Mouse (Mus musculus): ENCODE data around the gene Traf1.

Traf1 gene

GRCm38 (mm10) chr2:34961481-34962036 lies at the start of gene Traf1:
TSS of gene Traf1 (minus strand) at chr2:34961772.
- DNase-seq (ENCODE audit: low spot score in 2 of 2), result no peak

- DNase-seq (ENCODE audit: low spot score in 2 of 2), result peak; percentile 19 to 34
Measured at GRCm38 (mm10) chr2:34998956-34999355, 37.4 kb upstream of the Traf1 start.

GRCm38 (mm10) chr2:34996506-34996905 lies 34.9 kb upstream of the Traf1 start:
- no peak for DNase-seq (ENCODE audit: low spot score in 2 of 2)

- no peak for DNase-seq (ENCODE audit: low spot score in 2 of 2)
Measured at GRCm38 (mm10) chr2:34993696-34994356, 32.3 kb upstream of the Traf1 start.

GRCm38 (mm10) chr2:34992729-34993695 lies 31.4 kb upstream of the Traf1 start:
- DNase-seq (ENCODE audit: low spot score in 2 of 2), result peak in 1 of 2 experiments; percentile 23

- no peak for DNase-seq (ENCODE audit: low spot score in 2 of 2)
Measured at GRCm38 (mm10) chr2:34991966-34992365, 30.4 kb upstream of the Traf1 start.

GRCm38 (mm10) chr2:34989749-34990148 lies 28.2 kb upstream of the Traf1 start:
- DNase-seq (ENCODE audit: low spot score in 2 of 2), result no peak

GRCm38 (mm10) chr2:34987595-34987994 lies 26.0 kb upstream of the Traf1 start:
- no peak for DNase-seq (ENCODE audit: low spot score in 2 of 2)

GRCm38 (mm10) chr2:34984885-34985284 lies 23.3 kb upstream of the Traf1 start:
- DNase-seq (ENCODE audit: low spot score in 2 of 2), result no peak

- no peak for DNase-seq (ENCODE audit: low spot score in 2 of 2)
Measured at GRCm38 (mm10) chr2:34982906-34983698, 21.5 kb upstream of the Traf1 start.

- DNase-seq (ENCODE audit: low spot score in 2 of 2), result no peak
Measured at GRCm38 (mm10) chr2:34982096-34982724, 20.6 kb upstream of the Traf1 start.

GRCm38 (mm10) chr2:34979459-34980011 lies 18.0 kb upstream of the Traf1 start:
- no peak for DNase-seq (ENCODE audit: low spot score in 2 of 2)

- no peak for DNase-seq (ENCODE audit: low spot score in 2 of 2)
Measured at GRCm38 (mm10) chr2:34978226-34978625, 16.7 kb upstream of the Traf1 start.

- DNase-seq (ENCODE audit: low spot score in 2 of 2), result no peak
Measured at GRCm38 (mm10) chr2:34976945-34977658, 15.5 kb upstream of the Traf1 start.

GRCm38 (mm10) chr2:34976447-34976846 lies 14.9 kb upstream of the Traf1 start:
- DNase-seq (ENCODE audit: low spot score in 2 of 2), result no peak

- no peak for DNase-seq (ENCODE audit: low spot score in 2 of 2)
Measured at GRCm38 (mm10) chr2:34973087-34973486, 11.5 kb upstream of the Traf1 start.

GRCm38 (mm10) chr2:34971080-34971888 lies 9.7 kb upstream of the Traf1 start:
- no peak for DNase-seq (ENCODE audit: low spot score in 2 of 2)

GRCm38 (mm10) chr2:34970092-34970750 lies 8.6 kb upstream of the Traf1 start:
- DNase-seq (ENCODE audit: low spot score in 2 of 2), result peak in 1 of 2 experiments; percentile 51

GRCm38 (mm10) chr2:34969166-34969565 lies 7.6 kb upstream of the Traf1 start:
- DNase-seq (ENCODE audit: low spot score in 2 of 2), result no peak
